Mouse (Mus musculus) retina, postnatal 7 days (tissue): ENCODE data around the gene Tpsg1.

Experiments
- DNase-seq: peaks from one replicate; pipeline ENCODE4 v3.0.0-alpha.2; 2012; ENCODE audit warnings: low read depth, low spot score

The Tpsg1 gene

DNA sequence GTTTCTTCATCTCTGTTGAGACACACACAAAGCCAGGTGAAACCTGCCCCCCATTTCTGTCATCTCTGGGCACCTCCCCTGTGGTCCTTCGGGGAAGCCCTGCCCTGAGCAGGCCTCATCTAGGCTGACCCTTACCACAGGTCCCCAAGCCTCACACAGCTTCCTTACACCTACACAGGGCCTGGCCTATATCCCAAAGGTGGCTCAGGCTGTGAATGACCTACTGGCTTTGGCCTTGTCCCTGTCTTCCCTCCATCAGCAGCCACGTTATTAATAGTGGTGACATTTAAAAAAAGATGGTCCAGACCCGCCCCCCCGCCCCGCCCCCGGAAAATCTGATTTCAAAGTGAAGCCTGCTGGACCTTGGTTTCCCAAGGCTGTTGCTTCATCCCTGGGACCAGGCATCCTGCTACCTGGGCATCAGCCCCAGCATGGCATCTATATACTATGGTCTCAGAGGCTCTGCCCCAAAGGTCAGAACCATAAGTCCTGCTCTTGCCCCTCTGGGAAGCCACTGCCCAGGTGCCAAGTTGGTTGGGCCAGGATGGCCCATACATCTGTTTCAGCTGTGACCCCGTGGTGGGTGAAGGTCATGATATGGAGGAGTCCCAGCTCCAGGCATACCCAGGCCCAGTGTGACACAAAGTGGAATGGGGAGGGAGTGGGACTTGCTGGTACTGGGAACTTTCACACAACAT is 39.4 kb downstream of the Tpsg1 start:
- no peak for DNase-seq

DNA sequence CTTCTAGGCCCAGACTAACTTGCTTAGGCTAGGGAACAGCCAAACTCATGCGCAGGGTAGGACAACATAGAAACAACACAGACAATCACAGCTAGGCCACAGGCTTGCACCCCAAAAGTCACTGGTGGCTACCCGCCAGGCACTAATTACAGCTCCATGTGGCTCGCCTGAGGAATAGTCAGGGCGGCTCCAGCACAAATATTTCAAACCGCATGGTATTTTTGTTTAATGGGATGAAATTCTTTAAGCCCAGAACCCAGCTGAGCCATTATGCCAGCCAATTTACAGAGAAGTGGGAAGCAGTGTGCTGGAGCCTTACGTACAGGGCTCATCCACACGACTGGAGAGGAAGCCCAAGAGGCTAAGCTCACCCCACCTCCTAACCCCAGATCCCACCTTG is 40.5 kb downstream of the Tpsg1 start:
- DNase-seq, result no peak

- DNase-seq, result no peak
Observed at GRCm38 (mm10) chr17:25410180-25410579, 41.1 kb downstream of the Tpsg1 start.

- no peak for DNase-seq
Observed at GRCm38 (mm10) chr17:25410786-25411185, 41.7 kb downstream of the Tpsg1 start.

- DNase-seq, result no peak
Observed at GRCm38 (mm10) chr17:25411251-25411650, 42.2 kb downstream of the Tpsg1 start.

- DNase-seq, result no peak
Observed at GRCm38 (mm10) chr17:25414209-25414608, 45.1 kb downstream of the Tpsg1 start.

- DNase-seq, result no peak
Observed at GRCm38 (mm10) chr17:25414917-25415316, 45.8 kb downstream of the Tpsg1 start.

GRCm38 (mm10) chr17:25415421-25415913 is 46.4 kb downstream of the Tpsg1 start:
- no peak for DNase-seq

DNA sequence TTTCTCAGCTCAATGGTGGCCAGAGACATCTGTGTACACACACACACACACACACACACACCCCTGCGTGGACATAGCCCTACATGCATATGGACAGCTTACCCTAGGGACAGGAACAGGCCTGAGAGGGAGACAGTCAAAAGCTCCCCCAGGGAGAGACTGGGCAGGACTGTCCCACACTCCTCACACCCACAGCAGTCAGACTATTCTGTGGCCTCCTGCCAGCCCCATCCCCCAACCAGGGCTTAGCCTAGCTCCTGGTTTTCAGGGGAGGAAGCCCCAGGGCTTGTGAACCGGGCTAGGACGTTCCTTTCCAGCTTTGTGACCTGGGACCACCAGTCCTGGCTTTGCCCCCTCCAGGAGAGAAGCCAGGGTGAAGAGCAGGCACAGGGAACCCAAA is 47.1 kb downstream of the Tpsg1 start:
- no peak for DNase-seq

- DNase-seq, result no peak
Observed at GRCm38 (mm10) chr17:25417990-25418389, 48.9 kb downstream of the Tpsg1 start.

DNA sequence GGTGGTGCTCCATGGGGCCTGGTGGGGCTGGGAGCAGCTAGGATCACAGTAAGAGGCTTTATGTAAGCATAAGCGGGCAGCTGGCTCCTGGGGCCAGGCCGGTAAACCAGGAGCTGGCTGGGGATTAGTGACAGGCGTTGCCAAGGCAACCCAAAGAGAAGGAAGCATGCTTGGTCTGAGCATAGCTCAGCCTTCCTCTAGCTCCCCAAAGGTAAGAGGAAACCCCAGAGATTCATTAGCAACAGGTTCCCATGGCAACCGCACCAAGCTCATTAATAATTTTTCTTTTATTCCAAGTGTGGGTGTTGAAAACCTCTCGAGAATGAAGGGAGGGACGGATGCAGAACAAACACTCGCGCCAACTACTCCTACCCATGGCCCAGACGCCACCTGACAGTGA is 49.9 kb downstream of the Tpsg1 start:
- DNase-seq, result no peak

DNA sequence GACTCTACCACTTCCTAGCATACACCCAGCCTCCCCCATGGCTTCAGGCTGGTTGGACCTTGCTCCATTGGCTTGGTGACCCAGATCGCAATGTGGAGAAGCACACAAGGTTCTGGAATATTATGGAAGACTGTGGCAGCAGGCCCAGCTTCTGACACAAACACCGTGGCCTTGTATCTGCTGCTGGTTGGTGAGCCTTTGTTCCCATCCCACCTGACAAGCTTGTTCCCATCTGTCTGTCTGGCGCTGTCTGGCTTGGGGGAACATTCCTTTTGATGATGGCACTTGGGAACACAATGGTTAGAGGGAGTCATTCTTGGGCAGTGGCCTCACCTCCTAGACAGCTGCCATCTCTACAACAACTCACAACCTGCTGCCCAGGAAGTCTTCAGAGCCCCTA is 51.9 kb downstream of the Tpsg1 start:
- no peak for DNase-seq
